Mouse (Mus musculus) adrenal gland, postnatal 10 days (tissue): ENCODE measurements around the gene Ssbp2. TPM values are rescaled to one million over a fixed set of nuclear protein-coding genes. Genes with fewer than 3 reads are reported as not detected.

ENCODE experiments used
- DNase-seq: peaks from one replicate; pipeline ENCODE4 v3.0.0; 2021; ENCODE audit warnings: mixed read lengths
- long read RNA-seq, 2 experiments: library from polyadenylated mRNA; stranded (forward); transcript quantifications; one replicate each; pipeline ENCODE4 v2.0.0; 2021
- total RNA-seq, 2 experiments: library from RNA; stranded (reverse); gene quantifications; 2 replicates each; pipeline ENCODE4 v1.2.3; 2021

Gene Ssbp2
- 10 to 100 TPM; 34.4 to 41.0 TPM for total RNA-seq
- long read RNA-seq, experiment 1, transcript Ssbp2-201 (17 exons, 3,957 nt), result major isoform, 14 of 29 reads
- long read RNA-seq, experiment 1, partial matches to known transcripts, result 6 of 29 reads
- long read RNA-seq, experiment 1, other reads (novel, unspliced or antisense), result 6 of 29 reads
- long read RNA-seq, experiment 2, transcript Ssbp2-201 (17 exons, 3,957 nt), result major isoform, 8 of 17 reads
- long read RNA-seq, experiment 2, partial matches to known transcripts, result 2 of 17 reads
- long read RNA-seq, experiment 2, other reads (novel, unspliced or antisense), result 2 of 17 reads

DNA sequence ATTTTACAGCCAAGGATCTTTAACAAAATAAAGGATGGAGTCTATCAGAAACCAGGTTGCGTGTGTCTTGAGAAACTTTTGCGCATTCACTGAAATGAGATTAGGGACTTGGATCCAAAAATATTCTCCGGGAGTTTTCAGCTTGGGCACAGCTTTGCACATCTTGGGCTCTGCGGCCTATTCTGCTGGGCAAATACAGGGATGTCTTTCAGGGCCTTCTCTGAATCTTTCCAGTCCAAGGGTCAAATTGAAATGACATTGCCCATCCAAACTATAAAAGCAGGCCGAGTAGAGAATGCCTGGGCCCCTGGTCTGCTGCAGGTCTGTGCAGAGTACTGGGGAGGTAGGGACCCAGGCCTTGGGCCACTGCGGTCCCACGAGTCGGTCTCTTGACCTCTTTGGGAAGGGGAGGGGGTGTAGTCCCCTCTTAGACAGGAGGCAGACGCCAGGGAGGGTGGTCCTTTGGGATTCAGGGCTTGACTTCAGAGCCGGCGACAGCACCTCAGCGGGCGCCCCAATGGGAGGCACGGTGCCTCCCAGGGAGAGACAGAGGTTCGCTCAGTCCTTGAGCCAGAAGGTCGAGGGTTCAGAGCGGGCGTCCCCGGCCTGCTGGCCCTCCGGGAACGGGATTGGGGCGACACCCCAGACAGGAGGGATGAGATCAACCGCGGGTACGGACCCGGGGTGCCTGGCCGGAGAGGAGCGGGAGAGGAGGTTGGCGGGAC lies at the start of gene Ssbp2:
Gene Ssbp2, plus strand, starts transcription at position 388 of the 725 bp plus-strand sequence.
- no peak for DNase-seq

DNA sequence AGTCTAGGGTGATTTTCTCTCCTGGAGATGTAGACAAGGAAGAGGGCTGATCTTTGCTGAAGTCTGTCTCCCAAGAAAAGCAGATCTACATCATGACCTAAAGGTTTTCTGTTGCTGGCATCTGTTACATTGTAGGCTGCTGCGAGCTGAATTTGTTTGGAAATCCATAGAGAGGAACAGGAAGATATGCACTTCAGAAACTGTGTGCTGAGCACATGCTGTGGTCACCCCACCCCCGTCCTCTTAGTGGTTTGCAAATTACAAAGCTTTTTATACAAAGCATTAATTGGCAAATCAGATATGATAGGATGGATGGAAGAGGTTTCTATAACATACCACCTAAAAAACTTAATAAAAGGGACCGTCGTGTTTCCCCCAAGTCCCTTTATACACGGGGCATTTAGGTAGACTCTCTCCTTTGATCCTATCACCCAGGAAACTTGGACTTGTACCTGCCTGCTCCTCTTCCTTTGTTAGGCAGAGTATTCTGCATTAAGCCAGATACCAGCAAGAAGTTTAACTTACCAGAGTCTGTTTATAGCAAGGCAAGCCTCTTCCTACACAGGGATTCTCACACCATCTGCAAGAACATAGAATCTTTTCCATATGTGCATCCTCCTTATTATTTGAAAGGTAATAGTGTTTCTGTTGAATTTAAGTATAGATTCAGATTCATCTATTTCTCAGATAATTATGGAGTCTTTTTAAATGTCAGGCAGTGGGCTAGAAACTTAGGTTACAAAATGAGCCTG lies 46.2 kb upstream of the Ssbp2 start:
- no peak for DNase-seq

DNA sequence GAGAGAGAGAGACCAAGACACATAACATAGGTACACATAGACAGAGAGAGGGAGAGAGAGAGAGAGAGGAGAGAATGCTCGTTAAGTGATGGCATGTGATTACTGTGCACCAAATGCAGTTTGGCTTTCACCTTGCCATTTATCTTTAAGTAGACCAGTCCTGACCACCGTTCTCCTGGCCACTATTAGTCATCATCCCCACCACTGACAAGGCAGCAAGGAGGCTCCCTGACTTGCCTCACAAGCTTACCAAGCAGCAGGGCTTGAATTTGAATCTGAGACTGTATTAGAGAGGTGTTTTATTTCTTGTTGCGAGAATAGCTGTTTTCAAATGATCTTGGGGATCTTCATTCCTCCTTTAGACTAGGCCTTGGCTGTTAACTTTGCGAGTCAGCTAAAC lies 44.2 kb upstream of the Ssbp2 start:
- no peak for DNase-seq

DNA sequence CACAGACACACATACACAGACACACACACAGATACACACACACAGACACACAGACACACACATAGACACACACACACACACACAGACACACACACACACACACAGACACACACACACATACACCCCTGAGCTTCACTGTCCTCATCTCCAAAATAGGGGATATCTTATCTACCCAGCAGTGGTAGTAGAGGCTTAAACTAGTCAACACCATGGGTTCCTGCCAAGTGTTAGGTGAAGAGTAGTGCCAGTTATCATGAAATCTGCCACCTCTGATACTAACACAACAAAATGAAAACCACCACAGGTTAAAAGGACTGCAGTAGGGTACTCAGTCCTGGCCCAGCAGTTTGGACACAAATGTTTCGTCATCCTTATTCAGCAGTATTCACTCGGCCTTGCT lies 43.4 kb upstream of the Ssbp2 start:
- no peak for DNase-seq

DNA sequence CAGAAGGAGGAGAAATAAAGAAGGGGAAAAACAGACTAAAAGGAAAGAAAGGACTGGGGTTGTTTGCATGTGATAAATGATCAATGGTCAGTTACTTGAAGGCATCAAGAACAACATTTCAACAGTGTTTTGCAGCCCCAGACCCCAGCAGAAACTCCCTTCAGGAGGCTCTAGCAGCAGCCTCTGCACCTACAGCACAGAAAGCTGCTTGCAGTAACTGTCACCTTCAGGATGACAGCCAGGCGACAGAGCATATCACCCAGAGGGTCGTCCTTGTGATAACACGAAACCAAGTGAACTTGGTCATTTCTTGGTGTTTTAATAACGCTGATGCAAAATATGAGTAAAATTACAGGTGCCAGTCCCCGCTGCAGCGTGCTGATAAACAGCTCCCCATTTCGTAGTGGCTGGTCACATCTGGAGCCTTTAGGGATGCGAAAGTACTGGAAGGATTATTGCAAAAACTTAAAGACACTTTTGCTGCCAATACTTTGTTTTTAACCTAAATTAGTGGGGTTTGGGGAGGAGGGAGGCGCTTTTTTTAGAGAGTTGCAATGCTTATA lies 38.6 kb upstream of the Ssbp2 start:
- peak; percentile 84 for DNase-seq

DNA sequence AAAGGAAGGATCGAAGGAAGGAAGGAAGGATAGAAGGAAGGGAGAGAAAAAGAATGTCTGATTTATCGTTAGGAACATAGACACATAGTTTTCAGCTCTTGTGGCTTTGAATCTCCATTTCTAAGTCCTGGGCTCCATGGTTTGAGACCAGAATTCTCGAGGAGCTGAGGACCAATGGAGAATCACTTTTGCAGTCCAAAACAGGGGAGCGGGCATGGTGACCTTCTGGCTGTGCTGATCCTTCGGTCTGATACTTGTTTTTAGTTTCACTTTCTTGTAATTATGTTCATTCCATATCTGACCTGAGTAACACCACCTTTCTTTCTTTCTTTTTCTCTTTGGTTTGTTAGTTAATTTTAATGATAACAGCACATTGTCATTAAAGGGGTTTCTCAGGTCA lies 29.2 kb upstream of the Ssbp2 start:
- peak; percentile 13 for DNase-seq

DNA sequence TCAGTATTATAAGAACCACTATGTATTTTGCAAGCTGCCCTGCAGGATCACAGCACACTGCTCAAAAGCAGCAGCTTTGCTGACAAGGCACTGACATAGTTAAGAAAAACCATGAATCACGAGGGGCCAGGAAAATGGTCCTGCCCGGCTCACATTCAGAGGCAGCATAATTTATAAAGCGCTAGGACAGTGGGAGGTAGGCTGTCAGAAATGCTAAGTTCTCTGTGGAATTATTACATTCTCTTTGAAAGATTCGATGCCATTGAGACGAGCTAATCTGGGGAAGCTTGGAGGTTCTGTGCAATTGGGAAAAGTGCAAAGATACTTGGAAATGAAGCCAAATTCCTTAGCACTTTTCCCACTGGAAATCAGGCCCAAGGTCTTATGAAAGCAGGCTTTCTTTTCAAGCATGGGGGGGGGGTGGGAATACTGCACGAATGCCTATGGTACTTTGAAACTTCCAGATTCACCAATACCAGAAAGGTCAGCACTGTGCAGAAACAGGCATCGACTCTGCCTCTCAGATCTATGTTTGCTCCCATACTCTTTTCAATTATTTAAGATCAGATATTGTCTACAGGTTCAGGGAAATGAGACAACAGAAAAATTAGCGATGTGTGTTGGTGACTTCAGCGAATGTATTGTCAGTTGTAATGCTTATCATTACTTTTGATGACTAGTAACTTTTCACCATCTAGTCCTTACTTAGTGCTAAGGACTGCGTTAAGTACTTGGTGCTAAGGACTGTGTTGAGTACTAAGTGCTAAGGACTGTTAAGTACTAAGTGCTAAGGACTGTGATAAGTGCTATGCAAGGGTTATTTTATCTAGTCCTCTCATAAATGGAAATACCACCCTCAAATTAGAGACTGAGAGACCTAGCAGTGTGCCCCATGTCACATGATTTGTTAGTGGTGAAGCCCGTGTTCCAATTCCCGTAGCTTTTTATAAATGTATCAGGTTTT lies 28.4 kb upstream of the Ssbp2 start:
- DNase-seq, result peak; percentile 40

DNA sequence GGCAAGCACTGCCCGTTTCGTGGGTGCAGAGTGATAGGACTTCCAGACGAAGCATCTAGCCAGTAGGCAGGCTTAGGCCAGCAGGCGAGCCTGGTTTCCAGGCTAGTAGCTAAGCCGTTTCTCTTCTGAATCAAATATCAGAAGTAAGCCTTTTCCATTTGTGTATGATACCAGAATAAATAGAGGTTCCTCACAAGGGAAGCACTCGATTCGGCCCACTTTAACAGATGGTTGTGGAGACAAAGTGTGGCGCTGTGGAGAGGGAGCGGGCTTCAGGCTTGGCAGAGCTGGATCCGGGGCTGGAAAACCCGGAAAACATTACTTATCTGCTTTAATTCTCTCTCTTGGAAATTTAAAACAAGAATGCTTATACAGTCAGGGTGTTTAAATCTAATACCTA lies 27.1 kb upstream of the Ssbp2 start:
- DNase-seq, result no peak

DNA sequence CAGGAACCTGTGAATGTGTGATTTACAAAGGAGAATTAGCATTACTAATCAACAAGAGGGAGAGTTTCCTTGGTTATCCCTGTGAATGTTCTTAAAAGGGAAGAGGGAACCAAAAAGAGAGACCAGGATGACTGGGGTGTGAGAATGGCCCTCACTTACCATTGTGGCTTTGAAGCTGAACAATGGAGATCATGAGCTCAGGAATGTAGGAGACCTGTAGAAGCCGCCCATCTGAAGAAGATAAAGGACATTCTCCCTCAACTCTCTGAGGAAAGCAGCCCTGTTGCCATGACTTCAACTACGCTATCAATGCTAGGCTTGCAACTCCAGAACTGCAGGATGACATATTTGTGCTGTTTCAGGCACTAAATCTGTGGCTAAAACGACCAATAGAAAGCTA lies 22.2 kb upstream of the Ssbp2 start:
- DNase-seq, result no peak

DNA sequence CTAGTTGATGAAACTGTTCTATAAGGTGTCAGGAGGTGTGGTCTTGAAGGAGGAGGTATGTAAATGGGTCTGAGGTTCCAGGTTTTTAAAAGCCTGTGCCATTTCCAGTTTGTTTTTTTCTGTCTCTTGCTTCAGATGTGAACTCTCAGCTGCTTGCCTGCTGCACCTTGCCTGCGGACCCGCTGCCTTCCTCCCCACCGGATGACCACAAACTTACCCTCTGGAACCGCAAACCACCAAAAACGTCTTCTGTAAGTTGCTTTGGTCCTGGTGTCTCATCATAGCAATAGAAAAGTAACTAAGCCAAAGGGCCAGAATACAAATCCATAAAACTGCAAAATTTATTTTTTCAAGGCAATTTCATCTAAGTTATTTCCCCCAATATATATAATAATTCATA lies 18.6 kb upstream of the Ssbp2 start:
- no peak for DNase-seq

DNA sequence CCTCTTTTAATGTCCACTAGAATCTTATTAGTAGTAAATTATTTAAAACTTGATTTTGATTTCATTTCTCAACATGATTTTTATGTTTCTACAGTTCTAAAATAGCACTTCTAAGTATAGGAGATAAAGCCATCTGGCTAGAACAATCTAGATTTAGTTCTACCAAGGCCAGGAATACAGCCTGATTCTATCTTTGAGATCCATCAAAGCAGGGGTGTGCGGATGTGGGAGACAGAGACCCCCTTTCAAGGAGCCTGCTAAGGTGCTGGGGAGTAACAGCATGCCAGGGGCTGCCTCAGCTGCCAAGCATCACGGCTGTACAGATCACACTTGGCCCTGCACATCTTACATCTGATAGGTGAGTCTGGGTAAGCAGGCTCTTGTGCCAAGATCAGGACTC lies 13.4 kb upstream of the Ssbp2 start:
- DNase-seq, result no peak

DNA sequence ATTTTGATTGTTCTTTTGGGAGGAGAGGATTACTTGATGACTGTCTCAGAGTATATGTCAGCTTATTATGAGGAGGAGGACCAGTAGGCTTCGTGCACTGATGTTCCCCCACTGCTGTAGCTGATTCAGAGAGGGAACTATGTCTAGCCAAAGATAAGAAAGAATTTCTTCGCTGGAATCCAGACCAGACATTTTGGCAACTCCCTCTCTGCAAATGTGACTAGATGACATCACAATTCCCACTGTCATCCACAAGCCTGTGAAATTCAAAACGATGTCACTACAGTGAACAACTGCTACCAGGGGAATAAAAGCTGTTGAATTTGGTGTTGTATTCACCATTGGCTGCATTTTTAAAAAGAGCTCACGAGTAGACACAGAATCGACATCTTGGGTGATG lies 11.1 kb upstream of the Ssbp2 start:
- no peak for DNase-seq

DNA sequence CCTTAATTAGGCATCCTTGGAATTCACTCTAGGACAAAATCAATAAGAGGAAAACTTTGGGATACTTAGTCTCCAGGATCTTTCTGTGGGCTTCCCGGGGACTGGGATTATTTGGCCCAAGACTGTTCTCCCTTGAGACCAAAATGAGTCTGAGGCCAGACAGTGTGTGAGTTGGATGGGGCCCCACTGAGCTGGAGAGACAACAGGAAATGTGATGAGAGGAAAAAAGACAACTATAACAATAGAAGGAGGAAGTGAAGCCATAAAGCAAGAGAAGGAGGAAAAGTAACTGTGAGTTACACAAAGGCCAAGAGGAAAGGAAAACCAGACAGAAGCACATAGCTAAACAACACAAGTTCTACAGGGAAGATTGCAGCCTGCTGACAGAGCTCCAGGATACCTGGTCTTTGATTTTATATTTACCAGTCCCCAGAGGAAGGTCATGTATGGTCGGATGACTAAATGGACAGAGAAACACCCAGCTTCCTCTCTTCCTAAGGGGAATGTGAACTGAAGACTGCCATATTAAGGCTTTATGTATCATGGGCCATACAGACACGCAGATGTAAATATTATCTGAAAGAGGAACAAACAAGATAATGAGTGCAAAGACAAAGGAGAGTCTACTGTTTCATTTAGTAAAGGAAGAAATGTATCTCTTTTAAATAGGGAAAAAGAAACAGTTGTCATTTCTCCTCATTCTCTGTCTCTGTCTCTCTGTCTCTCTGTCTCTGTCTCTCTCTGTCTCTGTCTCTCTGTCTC lies 8.5 kb upstream of the Ssbp2 start:
- DNase-seq, result no peak

DNA sequence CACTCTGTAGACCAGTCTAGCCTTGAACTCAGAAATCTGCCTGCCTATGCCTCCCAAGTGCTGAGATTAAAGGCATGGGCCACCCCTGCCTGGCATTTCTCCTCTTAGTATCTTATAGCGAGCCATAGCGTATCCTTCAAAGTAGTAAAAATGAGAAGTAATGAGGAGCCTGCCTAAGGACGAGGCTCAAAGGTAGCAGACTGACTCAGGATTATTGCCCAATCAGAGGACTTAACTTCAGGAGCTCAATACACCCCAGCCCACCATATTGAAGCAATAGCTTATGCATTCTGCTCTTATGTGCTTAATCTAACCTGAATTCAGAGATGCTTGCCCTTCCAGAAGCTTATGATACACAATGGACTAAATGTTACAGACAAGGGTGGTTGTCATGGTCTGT lies 7.8 kb upstream of the Ssbp2 start:
- no peak for DNase-seq

DNA sequence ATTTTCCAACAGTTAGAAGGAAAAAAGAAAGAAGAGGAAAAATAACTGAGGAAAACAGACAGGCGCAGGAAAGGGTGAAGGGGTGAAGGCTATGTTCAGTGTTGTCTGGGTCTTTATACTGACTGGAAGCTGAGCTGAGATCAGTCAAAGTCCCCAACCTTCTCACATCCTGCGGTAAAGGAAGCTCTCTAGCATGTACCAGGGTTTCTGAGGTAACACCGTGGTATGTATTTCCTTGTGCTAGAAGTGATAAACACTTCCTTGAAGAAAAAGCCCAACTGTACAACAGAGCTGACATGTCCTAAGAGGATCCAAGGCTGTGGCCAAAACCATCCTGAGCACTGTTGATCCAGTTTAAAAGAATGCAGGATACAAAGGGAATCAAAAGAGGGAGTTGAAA lies 6.8 kb upstream of the Ssbp2 start:
- no peak for DNase-seq

DNA sequence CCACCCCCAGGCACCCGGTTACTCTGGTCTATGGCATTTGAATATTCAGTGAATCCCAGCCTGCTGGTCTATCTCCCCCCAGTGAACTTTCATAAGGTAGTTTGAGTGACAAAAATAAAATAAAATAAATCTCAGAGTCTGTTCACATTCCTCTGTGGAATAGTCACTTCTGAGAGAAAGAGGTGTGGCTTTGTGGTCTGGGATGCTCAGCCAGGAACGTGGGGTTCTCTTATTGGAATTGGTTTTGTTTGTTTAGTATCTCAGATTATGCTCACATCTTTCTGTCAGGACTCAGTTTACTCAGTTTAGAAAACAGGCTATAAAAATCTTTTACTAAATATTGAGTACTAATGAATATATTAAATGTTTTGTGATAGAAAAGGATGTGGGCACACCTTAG lies 4.0 kb upstream of the Ssbp2 start:
- no peak for DNase-seq

DNA sequence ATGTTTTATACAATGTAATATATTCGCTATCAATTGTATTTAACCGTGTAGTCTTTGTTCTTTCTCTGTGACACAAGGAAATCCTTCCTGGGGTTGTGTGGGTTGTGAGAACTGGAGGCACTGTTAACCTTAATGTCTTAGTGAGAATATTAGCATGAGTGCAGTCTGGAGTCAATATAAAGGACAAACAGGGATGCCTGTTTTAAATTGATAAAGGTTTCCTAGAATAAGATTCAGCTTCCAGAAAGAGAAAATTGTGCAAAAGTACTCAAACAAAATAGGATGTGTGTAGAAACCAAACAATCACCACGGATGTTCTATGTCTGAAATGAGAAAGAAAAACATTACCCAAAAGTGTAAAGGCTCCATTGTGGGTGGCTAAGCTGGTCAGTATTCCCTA lies 3.3 kb upstream of the Ssbp2 start:
- no peak for DNase-seq

DNA sequence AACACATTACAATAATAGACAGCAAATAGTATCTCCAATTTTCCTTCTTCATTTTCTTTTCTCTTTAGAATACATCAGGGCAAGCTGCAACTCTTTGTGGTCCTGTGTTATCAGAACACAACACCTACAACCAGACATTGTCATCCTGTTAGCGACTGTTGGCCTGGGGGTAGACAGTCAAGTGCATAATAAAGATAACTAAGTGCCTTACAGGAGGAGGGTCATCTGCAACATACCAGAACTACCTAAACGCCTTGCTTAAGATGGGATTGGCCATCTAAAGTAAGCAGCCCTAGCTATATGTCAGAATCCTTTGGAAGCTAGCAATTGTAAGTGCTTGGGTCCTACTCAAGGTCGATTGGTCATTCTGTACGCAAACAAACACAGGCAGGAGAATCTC lies 2.1 kb upstream of the Ssbp2 start:
- no peak for DNase-seq

DNA sequence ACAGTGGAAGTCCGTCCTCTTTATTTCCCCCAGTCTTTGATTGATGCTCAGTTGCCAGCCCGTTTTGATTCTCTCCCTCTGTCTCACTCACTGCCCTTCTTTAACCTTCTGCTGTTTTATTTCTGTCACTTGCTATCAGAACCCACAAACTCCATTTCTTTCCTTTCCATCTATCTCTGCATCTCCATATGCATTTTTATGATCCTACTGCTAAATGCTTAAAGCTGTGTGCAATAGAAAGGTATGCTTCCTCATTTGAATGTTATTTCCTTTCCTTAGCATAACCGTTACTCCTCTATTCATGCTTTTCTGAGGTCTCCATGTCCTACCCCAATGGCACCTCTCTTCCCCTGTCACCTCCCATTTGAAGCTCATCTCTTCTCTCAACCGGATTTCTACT lies 594 bp upstream of the Ssbp2 start:
- no peak for DNase-seq

DNA sequence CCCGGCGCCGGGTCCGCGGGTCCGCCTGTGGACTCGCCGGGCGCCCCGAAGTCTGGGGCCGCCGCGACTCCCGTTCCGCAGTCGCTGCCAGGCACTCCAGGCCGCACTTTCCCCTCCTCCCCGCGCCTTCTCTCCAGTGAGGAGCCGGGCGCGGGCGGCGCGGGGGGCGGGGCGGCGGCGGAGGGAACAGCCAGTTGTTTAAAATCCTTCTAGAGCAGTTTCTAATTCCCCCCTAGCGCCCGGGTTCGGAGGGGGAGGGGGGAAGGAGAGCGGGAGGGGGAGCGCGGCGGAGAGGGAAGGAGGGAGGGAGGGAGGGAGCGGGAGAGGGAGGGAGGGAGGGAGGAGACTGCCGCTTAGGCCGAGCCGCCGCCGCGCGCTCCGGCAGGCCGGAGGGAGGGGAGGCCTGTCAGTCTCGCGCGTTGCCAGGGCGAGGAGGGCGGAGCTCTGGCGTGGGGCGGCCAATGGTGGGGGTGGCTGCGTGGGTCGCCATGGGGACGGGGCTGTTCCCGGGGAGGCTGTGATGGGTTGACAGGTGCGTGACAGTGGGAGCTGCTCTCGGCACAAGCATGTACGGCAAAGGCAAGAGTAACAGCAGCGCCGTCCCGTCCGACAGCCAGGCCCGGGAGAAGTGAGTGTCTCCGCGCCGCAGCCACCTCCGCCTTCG lies 670 bp downstream of the Ssbp2 start:
- peak; percentile 99 for DNase-seq

DNA sequence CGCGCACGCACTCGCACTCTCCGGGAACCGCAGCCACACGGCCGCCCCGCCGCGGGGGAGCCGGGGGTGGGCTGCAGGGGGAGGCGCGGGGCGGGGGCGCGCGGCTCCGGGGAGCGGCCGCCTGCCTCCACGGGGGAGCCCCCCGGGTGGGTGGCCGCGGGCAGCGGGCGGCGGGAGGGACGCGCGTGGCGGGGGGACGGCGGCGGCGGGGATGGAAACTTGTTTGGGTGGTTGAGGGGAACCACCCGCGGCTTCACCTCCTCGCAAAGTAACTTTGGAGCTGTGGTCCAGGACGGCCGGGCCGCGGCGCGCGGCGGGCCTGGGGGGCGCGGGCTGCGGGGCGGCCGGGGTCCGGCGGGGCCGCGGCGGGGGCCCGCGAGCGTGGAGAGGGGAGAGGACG lies 1.2 kb downstream of the Ssbp2 start:
- DNase-seq, result no peak
